Mouse (Mus musculus) intestine, embryonic 14.5 days (tissue): Measurements from ENCODE around the gene Zbtb8b. TPM values are rescaled to one million over a fixed set of nuclear protein-coding genes. Genes with fewer than 3 reads are reported as not detected.

ENCODE experiments used
- ATAC-seq: fragments of 200-750 bp; cut with Nextera tagmentation; replicated peaks from 2 replicates; pipeline ENCODE4 v1.8.0; 2017; ENCODE audit warnings: low read depth, moderate number of reproducible peaks, moderate TSS enrichment, moderate library complexity; ENCODE audit not compliant: low FRiP score, low TSS enrichment
- DNase-seq: peaks from one replicate; pipeline ENCODE4 v3.0.0-alpha.2; 2018; ENCODE audit warnings: low spot score
- H3K27ac ChIP-seq: fragments of 300-500 bp; sonication (generic); 2 replicates; pipeline ENCODE4 v1.5.1; 2014; ENCODE audit warnings: low read depth, mild to moderate bottlenecking, control low read depth
- H3K27me3 ChIP-seq: fragments of 300-500 bp; sonication (generic); replicated peaks from 2 replicates; pipeline ENCODE4 v1.6.1; 2014; ENCODE audit warnings: low read length, control low read depth; ENCODE audit not compliant: control insufficient read depth, insufficient read depth
- H3K36me3 ChIP-seq: fragments of 300-500 bp; sonication (generic); 2 replicates; pipeline ENCODE4 v1.6.1; 2014; ENCODE audit warnings: low read length, control low read depth; ENCODE audit not compliant: control insufficient read depth, insufficient read depth
- H3K4me1 ChIP-seq: fragments of 300-500 bp; sonication (generic); replicated peaks from 2 replicates; pipeline ENCODE4 v1.6.1; 2014; ENCODE audit warnings: low read length, control low read depth, mixed read lengths; ENCODE audit not compliant: control insufficient read depth, insufficient read depth
- H3K4me2 ChIP-seq: fragments of 300-500 bp; sonication (generic); 2 replicates; pipeline ENCODE4 v1.6.1; 2014; ENCODE audit warnings: low read length
- H3K4me3 ChIP-seq: fragments of 300-500 bp; sonication (generic); 2 replicates; pipeline ENCODE4 v1.5.1; 2014; ENCODE audit warnings: low read depth, low read length, control low read depth, mixed read lengths
- H3K9ac ChIP-seq: fragments of 300-500 bp; sonication (generic); 2 replicates; pipeline ENCODE4 v1.6.1; 2014; ENCODE audit warnings: mild to moderate bottlenecking, low read length
- H3K9me3 ChIP-seq: fragments of 300-500 bp; sonication (generic); 2 replicates; pipeline ENCODE4 v1.6.1; 2016; ENCODE audit warnings: low read length, control low read depth; ENCODE audit not compliant: control insufficient read depth
- WGBS: fragments of 180-500 bp; shearing (Covaris S2); extraction: QIAGEN DNeasy Blood & Tissue Kit; methylation state at CpG from one replicate; pipeline ENCODE4 v1.1.7; 2014; 5-methylcytosine and 5-hydroxymethylcytosine counted together
- polyA plus RNA-seq: library from polyadenylated mRNA; unstranded; fragments of >200 nt; fragmentation: Nextera tagmentation; extraction: Ambion mirVana; gene quantifications from 2 replicates; pipeline ENCODE4 v1.2.1, GENCODE M21; 2014

Gene Zbtb8b
- polyA plus RNA-seq, 1 experiment from 2014 or later: 1.7 TPM

- no peak overlapping the region for H3K27ac ChIP-seq
- no peak overlapping the region for H3K4me2 ChIP-seq
- H3K4me3 ChIP-seq: no peak overlapping the region
- no peaks in the 10 kb centered on the region for H3K27me3 ChIP-seq
- peaks cover 6% of the 10 kb centered on the region for H3K4me1 ChIP-seq
- no peaks in the 10 kb centered on the region for H3K9me3 ChIP-seq
- H3K36me3 ChIP-seq: no peaks in the 10 kb centered on the region
- 84% methylated on average over 11 of the region's 11 CpGs for WGBS
- DNase-seq (no peak), ATAC-seq (no peak)
- H3K9ac ChIP-seq: no peak overlapping the region
Measured at GRCm38 (mm10) chr4:129385685-129386084, 55.0 kb downstream of the Zbtb8b start.

GRCm38 (mm10) chr4:129384440-129384839 lies 56.2 kb downstream of the Zbtb8b start:
- no peak for ATAC-seq
- Histone ChIP-seq H3K4me3 (no peak overlapping the region), H3K9ac (no peak overlapping the region), H3K4me2 (0 out of 2 replicates have a peak overlapping the region, but pooled peaks have one; percentile 14), H3K36me3 (no peaks in the 10 kb centered on the region), H3K27ac (peak overlapping the region; percentile 62; the same call in 1 of the 2 replicates), H3K9me3 (no peaks in the 10 kb centered on the region), H3K27me3 (no peaks in the 10 kb centered on the region), H3K4me1 (peaks cover 6% of the 10 kb centered on the region)
- DNase-seq: no peak
- WGBS: 10% methylated on average over 6 of the region's 6 CpGs

GRCm38 (mm10) chr4:129383586-129383985 lies 57.1 kb downstream of the Zbtb8b start:
- 0 out of 2 replicates have a peak, but pooled peaks cover 5% of the 10 kb centered on the region for H3K27me3 ChIP-seq
- no peak for ATAC-seq
- no peak overlapping the region for H3K27ac ChIP-seq
- H3K4me1 ChIP-seq: peaks cover 6% of the 10 kb centered on the region
- no peak overlapping the region for H3K4me2 ChIP-seq
- no peak for DNase-seq
- no peaks in the 10 kb centered on the region for H3K36me3 ChIP-seq
- 95% methylated on average over 3 of the region's 3 CpGs for WGBS
- no peak overlapping the region for H3K4me3 ChIP-seq
- H3K9me3 ChIP-seq: no peaks in the 10 kb centered on the region
- no peak overlapping the region for H3K9ac ChIP-seq

GRCm38 (mm10) chr4:129382488-129382887 lies 58.2 kb downstream of the Zbtb8b start:
- Histone ChIP-seq H3K9ac (no peak overlapping the region), H3K36me3 (no peaks in the 10 kb centered on the region), H3K4me2 (no peak overlapping the region), H3K27ac (no peak overlapping the region), H3K27me3 (0 out of 2 replicates have a peak, but pooled peaks cover 5% of the 10 kb centered on the region), H3K9me3 (no peaks in the 10 kb centered on the region), H3K4me1 (peaks cover 9% of the 10 kb centered on the region), H3K4me3 (no peak overlapping the region)
- DNase-seq (no peak), ATAC-seq (no peak)
- 92% methylated on average over 2 of the region's 2 CpGs for WGBS

GRCm38 (mm10) chr4:129382029-129382428 lies 58.6 kb downstream of the Zbtb8b start:
- no peak overlapping the region for H3K4me2 ChIP-seq
- no peaks in the 10 kb centered on the region for H3K36me3 ChIP-seq
- peaks cover 9% of the 10 kb centered on the region for H3K4me1 ChIP-seq
- no peak for ATAC-seq
- no peak overlapping the region for H3K4me3 ChIP-seq
- no peak overlapping the region for H3K27ac ChIP-seq
- no peaks in the 10 kb centered on the region for H3K9me3 ChIP-seq
- H3K27me3 ChIP-seq: 0 out of 2 replicates have a peak, but pooled peaks cover 5% of the 10 kb centered on the region
- DNase-seq: no peak
- H3K9ac ChIP-seq: no peak overlapping the region
- WGBS: 92% methylated on average over 9 of the region's 9 CpGs

- ATAC-seq (no peak), DNase-seq (no peak)
- H3K27ac ChIP-seq: no peak overlapping the region
- no peak overlapping the region for H3K9ac ChIP-seq
- no peak overlapping the region for H3K4me2 ChIP-seq
- 73% methylated on average over 8 of the region's 8 CpGs for WGBS
- 0 out of 2 replicates have a peak, but pooled peaks cover 9% of the 10 kb centered on the region for H3K27me3 ChIP-seq
- no peaks in the 10 kb centered on the region for H3K9me3 ChIP-seq
- no peaks in the 10 kb centered on the region for H3K36me3 ChIP-seq
- peaks cover 9% of the 10 kb centered on the region for H3K4me1 ChIP-seq
- no peak overlapping the region for H3K4me3 ChIP-seq
Measured at GRCm38 (mm10) chr4:129381148-129381547, 59.5 kb downstream of the Zbtb8b start.

GRCm38 (mm10) chr4:129379805-129380204 lies 60.8 kb downstream of the Zbtb8b start:
- Histone ChIP-seq H3K4me1 (peaks cover 9% of the 10 kb centered on the region), H3K4me2 (no peak overlapping the region), H3K9ac (no peak overlapping the region), H3K4me3 (no peak overlapping the region), H3K36me3 (no peaks in the 10 kb centered on the region), H3K9me3 (no peaks in the 10 kb centered on the region), H3K27ac (no peak overlapping the region), H3K27me3 (0 out of 2 replicates have a peak, but pooled peaks cover 9% of the 10 kb centered on the region)
- ATAC-seq (no peak), DNase-seq (no peak)
- WGBS: 84% methylated on average over 3 of the region's 3 CpGs

GRCm38 (mm10) chr4:129377601-129378390 lies 62.9 kb downstream of the Zbtb8b start, which contains the start of gene Zbtb8a:
Zbtb8a (minus strand) TSS chr4:129378116.
- Histone ChIP-seq H3K4me2 (peak within 1 kb of the TSS; percentile 85), H3K36me3 (no peaks in the 10 kb centered on the region), H3K9me3 (no peaks in the 10 kb centered on the region), H3K9ac (peak within 1 kb of the TSS; percentile 91), H3K4me1 (peaks cover 9% of the 10 kb centered on the region), H3K27me3 (0 out of 2 replicates have a peak, but pooled peaks cover 9% of the 10 kb centered on the region), H3K4me3 (peak within 1 kb of the TSS; percentile 57), H3K27ac (peak within 1 kb of the TSS; percentile 74)
- WGBS: 2% methylated on average over 65 of the region's 65 CpGs
- ATAC-seq: peak; percentile 56
- peak; percentile 84 for DNase-seq
